ENCODE assay signal across 18 mouse cellular contexts in genomic region chr2:76050911-76051310, GRCm38 (mm10).
A peak's percentile ranks its signal among the peaks of the same experiment; 100 is the strongest.
DNase-seq lines count a peak whose midpoint lies in the region; ATAC-seq lines count a peak whose summit lies in the region.
"Had no signal": no experiment of that assay in that cellular context is flagged by ENCODE, and none has a peak within 500 bp of the region (broad histone marks: within the 10 kb centered on the region; RNA-seq: fewer than 3 reads in every experiment).

No protein-coding gene starts in this region.

- H3K36me3 ChIP-seq in hindbrain, embryonic 13.5 days, result no peaks in the 10 kb centered on the region
- no peaks in the 10 kb centered on the region for H3K36me3 ChIP-seq in hindbrain, embryonic 16.5 days (ENCODE audit: control insufficient read depth, insufficient read depth, low read length)
- no peaks in the 10 kb centered on the region for H3K36me3 ChIP-seq in kidney, embryonic 16.5 days (ENCODE audit: insufficient read depth, low read length)
- H3K36me3 ChIP-seq in midbrain, embryonic 15.5 days (replicated peaks), result no peaks in the 10 kb centered on the region
- H3K36me3 ChIP-seq: embryonic facial prominence, embryonic 13.5 days; heart, embryonic 12.5 days; hindbrain, embryonic 10.5 days; hindbrain, embryonic 15.5 days had no signal

- ATAC-seq in hindbrain, embryonic 13.5 days (ENCODE audit: low FRiP score), result no peak
- ATAC-seq in hindbrain, embryonic 16.5 days, result no peak
- ATAC-seq in kidney, embryonic 16.5 days (ENCODE audit: low FRiP score, low TSS enrichment), result no peak
- ATAC-seq in midbrain, embryonic 15.5 days (replicated peaks), result no peak

- no peaks in the 10 kb centered on the region for H3K9me3 ChIP-seq in hindbrain, embryonic 13.5 days
- H3K9me3 ChIP-seq in hindbrain, embryonic 16.5 days (ENCODE audit: control insufficient read depth, low read length), result no peaks in the 10 kb centered on the region
- H3K9me3 ChIP-seq in kidney, embryonic 16.5 days (ENCODE audit: low read length), result no peaks in the 10 kb centered on the region
- H3K9me3 ChIP-seq in midbrain, embryonic 15.5 days, result no peaks in the 10 kb centered on the region
- H3K9me3 ChIP-seq: embryonic facial prominence, embryonic 13.5 days; heart, embryonic 12.5 days; hindbrain, embryonic 10.5 days; hindbrain, embryonic 15.5 days had no signal

- H3K4me3 ChIP-seq in hindbrain, embryonic 13.5 days, result no peak overlapping the region
- no peak overlapping the region for H3K4me3 ChIP-seq in hindbrain, embryonic 16.5 days (ENCODE audit: low read length)
- H3K4me3 ChIP-seq in kidney, embryonic 16.5 days (ENCODE audit: low read length), result no peak overlapping the region
- no peak overlapping the region for H3K4me3 ChIP-seq in midbrain, embryonic 15.5 days
- H3K4me3 ChIP-seq: embryonic facial prominence, embryonic 13.5 days; gastrocnemius, adult 2 months; heart, embryonic 12.5 days; hindbrain, embryonic 10.5 days; hindbrain, embryonic 15.5 days had no signal

- H3K27ac ChIP-seq in hindbrain, embryonic 13.5 days, result 0 out of 2 replicates have a peak overlapping the region, but pooled peaks have one; percentile 55
- H3K27ac ChIP-seq in hindbrain, embryonic 16.5 days (ENCODE audit: low read depth, low read length), result no peak overlapping the region
- no peak overlapping the region for H3K27ac ChIP-seq in kidney, embryonic 16.5 days (ENCODE audit: low read length)
- H3K27ac ChIP-seq in midbrain, embryonic 15.5 days, result no peak overlapping the region
- H3K27ac ChIP-seq: embryonic facial prominence, embryonic 13.5 days; gastrocnemius, adult 2 months; hindbrain, embryonic 10.5 days; hindbrain, embryonic 15.5 days had no signal

- peaks cover 15% of the 10 kb centered on the region for H3K4me1 ChIP-seq in hindbrain, embryonic 13.5 days (replicated peaks)
- no peaks in the 10 kb centered on the region for H3K4me1 ChIP-seq in hindbrain, embryonic 16.5 days (ENCODE audit: control insufficient read depth, insufficient read depth, low read depth, low read length)
- H3K4me1 ChIP-seq in kidney, embryonic 16.5 days (ENCODE audit: insufficient read depth, low read length), result 0 out of 2 replicates have a peak, but pooled peaks cover 8% of the 10 kb centered on the region
- peaks cover 7% of the 10 kb centered on the region; the same call in 1 of the 2 replicates for H3K4me1 ChIP-seq in midbrain, embryonic 15.5 days

- no peak overlapping the region for H3K4me2 ChIP-seq in hindbrain, embryonic 13.5 days
- no peak overlapping the region for H3K4me2 ChIP-seq in hindbrain, embryonic 16.5 days (ENCODE audit: low read length)
- no peak overlapping the region for H3K4me2 ChIP-seq in kidney, embryonic 16.5 days (replicated peaks; ENCODE audit: low read depth, low read length)
- no peak overlapping the region for H3K4me2 ChIP-seq in midbrain, embryonic 15.5 days
- H3K4me2 ChIP-seq: embryonic facial prominence, embryonic 13.5 days; heart, embryonic 12.5 days; hindbrain, embryonic 15.5 days had no signal

- peak; percentile 61 for DNase-seq in kidney, postnatal 10 days
- DNase-seq in lung, postnatal 10 days, result peak; percentile 25
- DNase-seq in lung, adult 18-20 months, result no peak
- DNase-seq: adrenal gland, adult 2 months; adrenal gland, postnatal 25 days; cerebellum, adult 18-20 months; cerebellum, adult 9-11 months; cerebellum, postnatal 36 days; gastrocnemius, adult 2 months; gastrocnemius, postnatal 25 days had no signal

- 75% methylated on average over 4 of the region's 4 CpGs for WGBS in hindbrain, embryonic 13.5 days
- WGBS in hindbrain, embryonic 16.5 days, result 65% methylated on average over 4 of the region's 4 CpGs
- WGBS in kidney, embryonic 16.5 days, result 63% methylated on average over 4 of the region's 4 CpGs
- 80% methylated on average over 4 of the region's 4 CpGs for WGBS in midbrain, embryonic 15.5 days

- no peaks in the 10 kb centered on the region for H3K27me3 ChIP-seq in hindbrain, embryonic 13.5 days
- no peaks in the 10 kb centered on the region for H3K27me3 ChIP-seq in hindbrain, embryonic 16.5 days (replicated peaks; ENCODE audit: control insufficient read depth, insufficient read depth, low read length)
- H3K27me3 ChIP-seq in kidney, embryonic 16.5 days (ENCODE audit: insufficient read depth, low read length), result no peaks in the 10 kb centered on the region
- no peaks in the 10 kb centered on the region for H3K27me3 ChIP-seq in midbrain, embryonic 15.5 days (replicated peaks)
- H3K27me3 ChIP-seq: embryonic facial prominence, embryonic 13.5 days; heart, embryonic 12.5 days; hindbrain, embryonic 15.5 days had no signal

- H3K9ac ChIP-seq in hindbrain, embryonic 13.5 days, result no peak overlapping the region
- H3K9ac ChIP-seq in hindbrain, embryonic 16.5 days (ENCODE audit: low read depth, low read length), result no peak overlapping the region
- H3K9ac ChIP-seq in kidney, embryonic 16.5 days (replicated peaks; ENCODE audit: low read length), result no peak overlapping the region
- no peak overlapping the region for H3K9ac ChIP-seq in midbrain, embryonic 15.5 days
- H3K9ac ChIP-seq: embryonic facial prominence, embryonic 13.5 days; heart, embryonic 12.5 days; hindbrain, embryonic 15.5 days had no signal

Comparison
In these comparisons a context has a peak if more than half of its experiments do, and no peak if none do; other contexts are left out.
1. DNase-seq: peak in kidney, postnatal 10 days (single experiment) and lung, postnatal 10 days (single experiment); none in lung, adult 18-20 months (0 of 2).